Mouse (Mus musculus): ENCODE data around the gene Gm4131. TPM values are rescaled to one million over a fixed set of nuclear protein-coding genes. Genes with fewer than 3 reads are reported as not detected.

Gm4131 gene
- polyA plus RNA-seq, 1 experiment: not detected

DNA sequence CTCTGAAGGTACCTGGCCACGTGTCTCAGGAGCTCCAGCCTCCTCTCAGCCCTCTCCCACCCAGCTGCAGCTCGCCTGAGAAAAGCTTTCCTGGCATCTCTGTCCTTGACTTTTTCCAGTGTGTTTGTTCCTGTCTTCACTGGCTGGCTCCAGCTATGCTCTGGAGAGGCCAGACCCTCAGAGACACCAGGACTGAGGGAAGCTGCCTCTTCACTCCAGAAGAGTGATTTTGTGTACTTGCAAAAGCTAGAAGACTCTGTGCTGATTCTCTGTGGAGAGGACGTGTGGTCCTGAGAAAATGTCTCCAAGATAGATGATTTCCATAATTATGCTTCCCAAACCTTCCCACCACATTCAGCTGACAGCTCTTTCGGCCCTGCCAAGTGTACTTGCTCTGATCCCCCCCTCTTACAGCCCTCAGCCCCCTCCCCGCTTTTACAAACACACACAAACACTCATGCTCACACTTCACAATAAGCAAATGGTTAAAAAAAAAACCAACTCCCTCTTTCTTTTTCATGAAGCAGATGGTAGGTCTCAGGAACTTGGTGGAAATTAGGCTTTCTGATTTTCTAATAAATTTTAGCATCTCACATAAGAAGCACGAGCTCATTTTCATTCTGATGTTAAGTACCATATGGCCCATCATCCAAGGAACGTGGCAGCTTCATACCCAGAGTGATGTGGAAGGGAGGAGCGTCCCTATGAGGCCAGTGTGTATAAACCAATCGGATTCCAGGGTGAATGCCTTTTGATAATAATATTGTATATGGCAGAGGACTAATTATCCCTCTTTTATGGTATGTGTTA lies 111.8 kb downstream of the Gm4131 start:
- H3K4me1 ChIP-seq (ENCODE audit: control insufficient read depth, insufficient read depth, low read length): no peaks in the 10 kb centered on the region

DNA sequence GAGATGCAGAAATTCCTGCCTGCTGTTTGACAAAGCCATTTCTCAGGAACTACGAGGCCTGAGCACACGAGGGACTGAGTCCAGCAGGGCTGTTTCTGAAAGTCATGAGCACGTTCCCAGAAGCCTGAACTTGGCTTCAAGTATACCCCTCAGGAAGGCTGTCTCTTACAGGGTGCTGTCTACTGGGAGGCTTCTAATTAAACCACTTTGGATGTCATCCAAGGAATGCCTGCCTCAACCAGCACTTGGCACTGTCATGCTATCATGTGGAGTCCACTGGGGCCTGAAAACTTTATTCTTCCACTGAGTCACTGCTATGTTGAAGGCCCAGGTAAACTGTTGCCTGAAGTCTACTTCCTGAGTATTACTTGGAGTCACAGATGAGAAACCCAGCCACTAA lies 112.6 kb downstream of the Gm4131 start:
- Histone ChIP-seq H3K27ac (ENCODE audit: insufficient read depth, low read length) (no peak overlapping the region), H3K4me3 (ENCODE audit: insufficient read depth, low read length) (no peak overlapping the region), H3K4me1 (ENCODE audit: control insufficient read depth, insufficient read depth, low read length) (no peaks in the 10 kb centered on the region)
- TF ChIP-seq POLR2A (IDR thresholded peaks at IDR 0.05; ENCODE audit: extremely low read depth, insufficient read depth, low read length) (no peak), CTCF (IDR thresholded peaks at IDR 0.05; ENCODE audit: extremely low read depth, insufficient read depth, low read length) (no peak)

More for the DNA sequence above, 111.8 kb downstream of the Gm4131 start:
- H3K27ac ChIP-seq (ENCODE audit: insufficient read depth, low read length): no peak overlapping the region
- no peak overlapping the region for H3K4me3 ChIP-seq (ENCODE audit: insufficient read depth, low read length)
- TF ChIP-seq CTCF (IDR thresholded peaks at IDR 0.05; ENCODE audit: extremely low read depth, insufficient read depth, low read length): no peak
- TF ChIP-seq POLR2A (IDR thresholded peaks at IDR 0.05; ENCODE audit: extremely low read depth, insufficient read depth, low read length): no peak

DNA sequence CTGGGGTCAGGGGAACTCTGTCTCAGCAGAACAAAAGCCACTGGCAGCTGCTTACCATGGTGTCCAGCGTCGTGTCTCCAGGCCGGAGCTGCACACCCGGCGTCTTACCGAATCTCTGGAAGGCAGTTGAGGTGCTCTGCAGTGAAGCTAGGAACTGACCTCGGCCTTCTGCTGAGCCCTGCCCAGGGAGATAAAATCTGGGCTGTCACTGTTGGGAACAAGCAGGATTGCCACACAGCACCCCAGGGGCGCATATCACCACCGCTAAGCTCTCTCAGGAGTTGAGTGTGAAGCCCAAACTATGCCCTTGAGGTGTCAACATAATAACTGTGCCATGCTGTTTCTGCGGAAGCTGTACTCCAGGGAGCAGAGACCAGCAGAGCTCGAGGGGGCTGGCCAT lies 113.4 kb downstream of the Gm4131 start:
- Histone ChIP-seq H3K27ac (ENCODE audit: insufficient read depth, low read length) (no peak overlapping the region), H3K4me3 (ENCODE audit: insufficient read depth, low read length) (no peak overlapping the region), H3K4me1 (ENCODE audit: control insufficient read depth, insufficient read depth, low read length) (no peaks in the 10 kb centered on the region)
- TF ChIP-seq POLR2A (IDR thresholded peaks at IDR 0.05; ENCODE audit: extremely low read depth, insufficient read depth, low read length) (no peak), CTCF (IDR thresholded peaks at IDR 0.05; ENCODE audit: extremely low read depth, insufficient read depth, low read length) (no peak)

- no peak overlapping the region for H3K27ac ChIP-seq (ENCODE audit: insufficient read depth, low read length)
- no peak for TF ChIP-seq POLR2A (IDR thresholded peaks at IDR 0.05; ENCODE audit: extremely low read depth, insufficient read depth, low read length)
- TF ChIP-seq CTCF (IDR thresholded peaks at IDR 0.05; ENCODE audit: extremely low read depth, insufficient read depth, low read length): no peak
- H3K4me1 ChIP-seq (ENCODE audit: control insufficient read depth, insufficient read depth, low read length): no peaks in the 10 kb centered on the region
- no peak overlapping the region for H3K4me3 ChIP-seq (ENCODE audit: insufficient read depth, low read length)
These were observed 116.0 kb downstream of the Gm4131 start for GRCm38 (mm10) chr14:62450706-62451105.

- Histone ChIP-seq H3K4me3 (ENCODE audit: insufficient read depth, low read length) (no peak overlapping the region), H3K4me1 (ENCODE audit: control insufficient read depth, insufficient read depth, low read length) (no peaks in the 10 kb centered on the region), H3K27ac (ENCODE audit: insufficient read depth, low read length) (no peak overlapping the region)
- no peak for TF ChIP-seq POLR2A (IDR thresholded peaks at IDR 0.05; ENCODE audit: extremely low read depth, insufficient read depth, low read length)
- TF ChIP-seq CTCF (IDR thresholded peaks at IDR 0.05; ENCODE audit: extremely low read depth, insufficient read depth, low read length): no peak
These were observed 119.5 kb downstream of the Gm4131 start for GRCm38 (mm10) chr14:62447214-62447548.

DNA sequence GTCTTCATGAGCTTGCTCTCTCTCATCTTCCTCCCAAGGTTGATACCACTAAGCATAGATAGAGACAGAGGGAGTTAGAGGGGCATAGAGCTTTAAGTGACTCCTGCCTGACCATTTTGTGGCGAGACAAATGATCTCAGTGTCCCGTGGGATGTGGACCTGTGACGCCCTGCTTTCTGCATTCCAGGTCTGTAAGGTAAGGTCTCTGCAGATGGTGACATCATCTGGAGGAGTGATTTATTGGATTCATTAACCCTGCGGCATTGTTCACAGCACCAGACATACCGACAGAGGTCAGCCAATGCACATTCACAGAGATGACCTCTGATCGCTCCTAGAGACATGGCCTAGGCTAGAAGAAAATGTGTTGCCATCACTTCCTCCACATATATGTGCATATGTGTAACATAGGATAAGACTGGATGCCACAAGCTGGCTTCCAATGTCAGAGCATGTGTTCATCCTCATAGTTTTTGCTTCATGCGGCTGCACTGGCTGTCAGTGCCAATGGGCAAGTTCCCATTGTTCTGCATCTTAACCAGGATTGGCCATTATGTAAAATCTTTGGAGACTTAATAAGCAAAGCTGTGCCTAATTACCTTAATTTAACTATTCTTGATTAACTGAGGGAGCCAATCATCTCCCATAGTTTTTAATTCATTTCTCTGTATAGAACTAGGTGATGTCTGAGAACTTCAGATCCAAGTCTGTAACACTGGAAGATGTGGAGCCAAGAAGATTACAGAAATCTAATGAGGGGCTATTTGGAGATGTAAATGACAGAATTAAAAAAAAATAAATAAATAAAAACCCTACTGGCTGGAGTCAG lies 120.1 kb downstream of the Gm4131 start:
- TF ChIP-seq CTCF (IDR thresholded peaks at IDR 0.05; ENCODE audit: extremely low read depth, insufficient read depth, low read length): no peak
- TF ChIP-seq POLR2A (IDR thresholded peaks at IDR 0.05; ENCODE audit: extremely low read depth, insufficient read depth, low read length): no peak
- H3K27ac ChIP-seq (ENCODE audit: insufficient read depth, low read length): no peak overlapping the region
- H3K4me1 ChIP-seq (ENCODE audit: control insufficient read depth, insufficient read depth, low read length): no peaks in the 10 kb centered on the region
- no peak overlapping the region for H3K4me3 ChIP-seq (ENCODE audit: insufficient read depth, low read length)

GRCm38 (mm10) chr14:62443840-62444430 lies 122.8 kb downstream of the Gm4131 start:
- TF ChIP-seq POLR2A (IDR thresholded peaks at IDR 0.05; ENCODE audit: extremely low read depth, insufficient read depth, low read length) (no peak), CTCF (IDR thresholded peaks at IDR 0.05; ENCODE audit: extremely low read depth, insufficient read depth, low read length) (no peak)
- no peaks in the 10 kb centered on the region for H3K4me1 ChIP-seq (ENCODE audit: control insufficient read depth, insufficient read depth, low read length)
- H3K4me3 ChIP-seq (ENCODE audit: insufficient read depth, low read length): no peak overlapping the region
- H3K27ac ChIP-seq (ENCODE audit: insufficient read depth, low read length): no peak overlapping the region

DNA sequence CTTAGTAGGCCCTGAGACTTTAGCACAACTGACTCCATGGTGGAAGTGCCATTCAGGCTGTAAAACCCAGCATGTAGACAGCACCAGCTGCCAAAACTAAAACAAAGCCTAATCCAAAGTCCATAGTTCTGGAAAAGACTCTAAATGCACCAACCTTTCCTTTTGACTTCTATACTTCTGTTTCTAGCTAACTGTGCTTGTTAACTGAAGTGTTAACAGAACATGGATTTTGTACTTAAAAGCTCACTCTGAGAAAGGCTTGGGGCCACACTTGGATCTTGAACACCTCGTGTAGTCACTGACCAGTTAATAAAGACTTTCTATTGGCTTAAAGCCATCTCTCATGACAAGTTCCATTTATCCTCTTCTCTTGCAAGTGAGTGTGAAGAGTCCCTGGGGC lies 123.8 kb downstream of the Gm4131 start:
- H3K4me1 ChIP-seq (ENCODE audit: control insufficient read depth, insufficient read depth, low read length): no peaks in the 10 kb centered on the region
- TF ChIP-seq CTCF (IDR thresholded peaks at IDR 0.05; ENCODE audit: extremely low read depth, insufficient read depth, low read length) (no peak), POLR2A (IDR thresholded peaks at IDR 0.05; ENCODE audit: extremely low read depth, insufficient read depth, low read length) (no peak)
- no peak overlapping the region for H3K4me3 ChIP-seq (ENCODE audit: insufficient read depth, low read length)
- no peak overlapping the region for H3K27ac ChIP-seq (ENCODE audit: insufficient read depth, low read length)

DNA sequence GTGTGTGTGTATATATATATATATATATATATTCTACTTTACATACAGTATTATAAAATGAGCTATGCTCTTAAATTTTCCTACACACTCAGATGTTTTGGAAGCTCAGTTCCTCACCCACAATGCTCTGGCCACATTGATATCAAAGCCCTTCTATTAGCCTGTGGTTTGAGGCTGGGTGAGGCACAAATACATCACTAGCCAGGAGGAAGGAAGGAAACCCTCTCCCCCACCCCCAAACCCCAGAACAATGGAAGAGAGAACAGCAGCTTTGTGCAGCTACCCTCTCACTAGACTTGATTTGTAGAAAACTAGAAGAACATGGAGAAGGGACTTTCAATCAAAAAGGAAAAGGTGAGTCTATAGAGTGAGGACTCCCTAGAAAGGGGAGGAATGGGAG lies 126.7 kb downstream of the Gm4131 start:
- H3K4me1 ChIP-seq (ENCODE audit: control insufficient read depth, insufficient read depth, low read length): no peaks in the 10 kb centered on the region
- no peak overlapping the region for H3K4me3 ChIP-seq (ENCODE audit: insufficient read depth, low read length)
- TF ChIP-seq CTCF (IDR thresholded peaks at IDR 0.05; ENCODE audit: extremely low read depth, insufficient read depth, low read length): no peak
- H3K27ac ChIP-seq (ENCODE audit: insufficient read depth, low read length): no peak overlapping the region
